Mouse (Mus musculus): ENCODE data around the gene Emg1. TPM values are rescaled to one million over a fixed set of nuclear protein-coding genes. Genes with fewer than 3 reads are reported as not detected.

The Emg1 gene
- polyA plus RNA-seq, 1 experiment from 2014 or later, result 254 TPM

- H3K4me3 ChIP-seq (ENCODE audit: low read depth, low read length), result no peak overlapping the region
- DNase-seq (ENCODE audit: low spot score) (no peak), ATAC-seq (replicated peaks; ENCODE audit: insufficient number of reproducible peaks, low FRiP score, low TSS enrichment, low read depth) (no peak)
- no peak overlapping the region for H3K27ac ChIP-seq (replicated peaks; ENCODE audit: low read depth, low read length)
- H3K27me3 ChIP-seq (ENCODE audit: control insufficient read depth, insufficient read depth, low read length), result no peaks in the 10 kb centered on the region
- no peak overlapping the region for H3K9ac ChIP-seq (replicated peaks; ENCODE audit: low read length)
- H3K4me2 ChIP-seq (ENCODE audit: low read depth, low read length), result no peak overlapping the region
- H3K36me3 ChIP-seq (replicated peaks; ENCODE audit: control insufficient read depth, insufficient read depth, low read depth, low read length), result no peaks in the 10 kb centered on the region
- H3K9me3 ChIP-seq (replicated peaks; ENCODE audit: control insufficient read depth, low read length), result no peaks in the 10 kb centered on the region
- WGBS, result 90% methylated on average over 10 of the region's 10 CpGs
- H3K4me1 ChIP-seq (ENCODE audit: control insufficient read depth, insufficient read depth, low read length), result no peaks in the 10 kb centered on the region
Measured at GRCm38 (mm10) chr6:124724472-124724871, 12.5 kb upstream of the Emg1 start.

GRCm38 (mm10) chr6:124723541-124723940 lies 11.6 kb upstream of the Emg1 start:
- DNase-seq (ENCODE audit: low spot score), result no peak
- WGBS, result 81% methylated on average over 8 of the region's 8 CpGs
- Histone ChIP-seq H3K4me3 (ENCODE audit: low read depth, low read length) (no peak overlapping the region), H3K27ac (replicated peaks; ENCODE audit: low read depth, low read length) (no peak overlapping the region), H3K9me3 (replicated peaks; ENCODE audit: control insufficient read depth, low read length) (no peaks in the 10 kb centered on the region), H3K4me1 (ENCODE audit: control insufficient read depth, insufficient read depth, low read length) (no peaks in the 10 kb centered on the region), H3K9ac (replicated peaks; ENCODE audit: low read length) (no peak overlapping the region), H3K36me3 (replicated peaks; ENCODE audit: control insufficient read depth, insufficient read depth, low read depth, low read length) (no peaks in the 10 kb centered on the region), H3K27me3 (ENCODE audit: control insufficient read depth, insufficient read depth, low read length) (no peaks in the 10 kb centered on the region), H3K4me2 (ENCODE audit: low read depth, low read length) (no peak overlapping the region)
- no peak for ATAC-seq (replicated peaks; ENCODE audit: insufficient number of reproducible peaks, low FRiP score, low TSS enrichment, low read depth)

- WGBS, result 78% methylated on average over 6 of the region's 6 CpGs
- no peak overlapping the region for H3K4me2 ChIP-seq (ENCODE audit: low read depth, low read length)
- ATAC-seq (replicated peaks; ENCODE audit: insufficient number of reproducible peaks, low FRiP score, low TSS enrichment, low read depth), result no peak
- H3K9me3 ChIP-seq (replicated peaks; ENCODE audit: control insufficient read depth, low read length), result no peaks in the 10 kb centered on the region
- no peaks in the 10 kb centered on the region for H3K36me3 ChIP-seq (replicated peaks; ENCODE audit: control insufficient read depth, insufficient read depth, low read depth, low read length)
- H3K4me3 ChIP-seq (ENCODE audit: low read depth, low read length), result no peak overlapping the region
- DNase-seq (ENCODE audit: low spot score), result no peak
- H3K27me3 ChIP-seq (ENCODE audit: control insufficient read depth, insufficient read depth, low read length), result no peaks in the 10 kb centered on the region
- H3K27ac ChIP-seq (replicated peaks; ENCODE audit: low read depth, low read length), result no peak overlapping the region
- no peaks in the 10 kb centered on the region for H3K4me1 ChIP-seq (ENCODE audit: control insufficient read depth, insufficient read depth, low read length)
- H3K9ac ChIP-seq (replicated peaks; ENCODE audit: low read length), result no peak overlapping the region
Measured at GRCm38 (mm10) chr6:124722876-124723473, 11.0 kb upstream of the Emg1 start.

- no peak overlapping the region for H3K4me3 ChIP-seq (ENCODE audit: low read depth, low read length)
- H3K4me1 ChIP-seq (ENCODE audit: control insufficient read depth, insufficient read depth, low read length), result no peaks in the 10 kb centered on the region
- 79% methylated on average over 11 of the region's 11 CpGs for WGBS
- H3K9me3 ChIP-seq (replicated peaks; ENCODE audit: control insufficient read depth, low read length), result no peaks in the 10 kb centered on the region
- ATAC-seq (replicated peaks; ENCODE audit: insufficient number of reproducible peaks, low FRiP score, low TSS enrichment, low read depth) (no peak), DNase-seq (ENCODE audit: low spot score) (no peak)
- H3K9ac ChIP-seq (replicated peaks; ENCODE audit: low read length), result no peak overlapping the region
- H3K27ac ChIP-seq (replicated peaks; ENCODE audit: low read depth, low read length), result no peak overlapping the region
- peaks cover 2% of the 10 kb centered on the region for H3K36me3 ChIP-seq (replicated peaks; ENCODE audit: control insufficient read depth, insufficient read depth, low read depth, low read length)
- no peak overlapping the region for H3K4me2 ChIP-seq (ENCODE audit: low read depth, low read length)
- no peaks in the 10 kb centered on the region for H3K27me3 ChIP-seq (ENCODE audit: control insufficient read depth, insufficient read depth, low read length)
Measured at GRCm38 (mm10) chr6:124720904-124721303, 8.9 kb upstream of the Emg1 start.

GRCm38 (mm10) chr6:124719354-124719978 lies 7.5 kb upstream of the Emg1 start:
- no peak for ATAC-seq (replicated peaks; ENCODE audit: insufficient number of reproducible peaks, low FRiP score, low TSS enrichment, low read depth)
- no peaks in the 10 kb centered on the region for H3K9me3 ChIP-seq (replicated peaks; ENCODE audit: control insufficient read depth, low read length)
- H3K4me3 ChIP-seq (ENCODE audit: low read depth, low read length), result peak overlapping the region; percentile 14; the same call in 1 of the 2 replicates
- peak overlapping the region; percentile 34; the same call in 1 of the 2 replicates for H3K9ac ChIP-seq (replicated peaks; ENCODE audit: low read length)
- WGBS, result 73% methylated on average over 7 of the region's 7 CpGs
- DNase-seq (ENCODE audit: low spot score), result no peak
- H3K27ac ChIP-seq (replicated peaks; ENCODE audit: low read depth, low read length), result no peak overlapping the region
- H3K4me2 ChIP-seq (ENCODE audit: low read depth, low read length), result peak overlapping the region; percentile 16; the same call in 1 of the 2 replicates
- H3K4me1 ChIP-seq (ENCODE audit: control insufficient read depth, insufficient read depth, low read length), result no peaks in the 10 kb centered on the region
- H3K36me3 ChIP-seq (replicated peaks; ENCODE audit: control insufficient read depth, insufficient read depth, low read depth, low read length), result peaks cover 7% of the 10 kb centered on the region
- no peaks in the 10 kb centered on the region for H3K27me3 ChIP-seq (ENCODE audit: control insufficient read depth, insufficient read depth, low read length)

- peak overlapping the region; percentile 34 for H3K9ac ChIP-seq (replicated peaks; ENCODE audit: low read length)
- H3K27ac ChIP-seq (replicated peaks; ENCODE audit: low read depth, low read length), result no peak overlapping the region
- no peaks in the 10 kb centered on the region; the same call in 1 of the 2 replicates for H3K4me1 ChIP-seq (ENCODE audit: control insufficient read depth, insufficient read depth, low read length)
- 0 out of 2 replicates have a peak overlapping the region, but pooled peaks have one; percentile 11 for H3K4me2 ChIP-seq (ENCODE audit: low read depth, low read length)
- DNase-seq (ENCODE audit: low spot score) (peak; percentile 49), ATAC-seq (replicated peaks; ENCODE audit: insufficient number of reproducible peaks, low FRiP score, low TSS enrichment, low read depth) (no peak)
- H3K9me3 ChIP-seq (replicated peaks; ENCODE audit: control insufficient read depth, low read length), result no peaks in the 10 kb centered on the region
- 59% methylated on average over 14 of the region's 16 CpGs for WGBS
- H3K36me3 ChIP-seq (replicated peaks; ENCODE audit: control insufficient read depth, insufficient read depth, low read depth, low read length), result peaks cover 10% of the 10 kb centered on the region
- no peaks in the 10 kb centered on the region for H3K27me3 ChIP-seq (ENCODE audit: control insufficient read depth, insufficient read depth, low read length)
- H3K4me3 ChIP-seq (ENCODE audit: low read depth, low read length), result peak overlapping the region; percentile 18
Measured at GRCm38 (mm10) chr6:124718703-124719102, 6.7 kb upstream of the Emg1 start.

- WGBS, result 70% methylated on average over 13 of the region's 13 CpGs
- DNase-seq (ENCODE audit: low spot score), result no peak
- Histone ChIP-seq H3K27me3 (ENCODE audit: control insufficient read depth, insufficient read depth, low read length) (no peaks in the 10 kb centered on the region), H3K9me3 (replicated peaks; ENCODE audit: control insufficient read depth, low read length) (no peaks in the 10 kb centered on the region), H3K4me2 (ENCODE audit: low read depth, low read length) (no peak overlapping the region), H3K27ac (replicated peaks; ENCODE audit: low read depth, low read length) (no peak overlapping the region), H3K4me3 (ENCODE audit: low read depth, low read length) (peak overlapping the region; percentile 18), H3K36me3 (replicated peaks; ENCODE audit: control insufficient read depth, insufficient read depth, low read depth, low read length) (peaks cover 10% of the 10 kb centered on the region), H3K4me1 (ENCODE audit: control insufficient read depth, insufficient read depth, low read length) (no peaks in the 10 kb centered on the region; the same call in 1 of the 2 replicates), H3K9ac (replicated peaks; ENCODE audit: low read length) (no peak overlapping the region; the same call in 1 of the 2 replicates)
- ATAC-seq (replicated peaks; ENCODE audit: insufficient number of reproducible peaks, low FRiP score, low TSS enrichment, low read depth), result no peak
Measured at GRCm38 (mm10) chr6:124717968-124718367, 6.0 kb upstream of the Emg1 start.

- Histone ChIP-seq H3K27ac (replicated peaks; ENCODE audit: low read depth, low read length) (no peak overlapping the region), H3K36me3 (replicated peaks; ENCODE audit: control insufficient read depth, insufficient read depth, low read depth, low read length) (peaks cover 10% of the 10 kb centered on the region), H3K4me3 (ENCODE audit: low read depth, low read length) (no peak overlapping the region), H3K4me1 (ENCODE audit: control insufficient read depth, insufficient read depth, low read length) (no peaks in the 10 kb centered on the region; the same call in 1 of the 2 replicates), H3K9ac (replicated peaks; ENCODE audit: low read length) (no peak overlapping the region), H3K4me2 (ENCODE audit: low read depth, low read length) (no peak overlapping the region), H3K9me3 (replicated peaks; ENCODE audit: control insufficient read depth, low read length) (no peaks in the 10 kb centered on the region), H3K27me3 (ENCODE audit: control insufficient read depth, insufficient read depth, low read length) (no peaks in the 10 kb centered on the region)
- WGBS, result 69% methylated on average over 20 of the region's 20 CpGs
- DNase-seq (ENCODE audit: low spot score) (peak; percentile 66), ATAC-seq (replicated peaks; ENCODE audit: insufficient number of reproducible peaks, low FRiP score, low TSS enrichment, low read depth) (no peak)
Measured at GRCm38 (mm10) chr6:124716864-124717490, 5.0 kb upstream of the Emg1 start.

Data from embryonic facial prominence, embryonic 11.5 days (tissue).